Mouse (Mus musculus) heart, embryonic 10.5 days (tissue): ENCODE data around the gene Armc10. TPM values are rescaled to one million over a fixed set of nuclear protein-coding genes. Genes with fewer than 3 reads are reported as not detected.
"Not testable (repeated sequence)": the region's sequence is repeated elsewhere in the genome, so short reads cannot be mapped to it uniquely, and the experiment has no call there.

Experiments
- DNase-seq: peaks from one replicate; pipeline ENCODE4 v3.0.0-alpha.2; 2017; ENCODE audit warnings: low spot score
- H3K27ac ChIP-seq: fragments of 300-500 bp; sonication (generic); 2 replicates; pipeline ENCODE4 v1.5.1; 2016; ENCODE audit warnings: mild to moderate bottlenecking
- H3K27me3 ChIP-seq: fragments of 300-500 bp; sonication (generic); 2 replicates; pipeline ENCODE4 v1.6.1; 2016; ENCODE audit warnings: mild to moderate bottlenecking; ENCODE audit not compliant: poor library complexity, insufficient read depth, severe bottlenecking
- H3K36me3 ChIP-seq: fragments of 300-500 bp; sonication (generic); 2 replicates; pipeline ENCODE4 v1.6.1; 2016; ENCODE audit warnings: mild to moderate bottlenecking, moderate library complexity
- H3K4me1 ChIP-seq: fragments of 300-500 bp; sonication (generic); 2 replicates; pipeline ENCODE4 v1.6.1; 2016; ENCODE audit warnings: mild to moderate bottlenecking
- H3K4me3 ChIP-seq: fragments of 300-500 bp; sonication (generic); 2 replicates; pipeline ENCODE4 v1.5.1; 2016; ENCODE audit warnings: mild to moderate bottlenecking, moderate library complexity
- H3K9me3 ChIP-seq: fragments of 300-500 bp; sonication (generic); 2 replicates; pipeline ENCODE4 v1.6.1; 2016; ENCODE audit warnings: mild to moderate bottlenecking, moderate library complexity
- WGBS: fragments of 180-500 bp; shearing (Covaris S2); methylation state at CpG from one replicate; pipeline ENCODE4 v1.1.7; 2016; 5-methylcytosine and 5-hydroxymethylcytosine counted together
- polyA plus RNA-seq: library from polyadenylated mRNA; unstranded; fragments of >200 nt; fragmentation: Nextera tagmentation; extraction: Ambion mirVana; gene quantifications from 2 replicates; pipeline ENCODE4 v1.2.1, GENCODE M21; 2016

Armc10 gene
- polyA plus RNA-seq: 23.0 and 32.8 TPM in 2 replicates

DNA sequence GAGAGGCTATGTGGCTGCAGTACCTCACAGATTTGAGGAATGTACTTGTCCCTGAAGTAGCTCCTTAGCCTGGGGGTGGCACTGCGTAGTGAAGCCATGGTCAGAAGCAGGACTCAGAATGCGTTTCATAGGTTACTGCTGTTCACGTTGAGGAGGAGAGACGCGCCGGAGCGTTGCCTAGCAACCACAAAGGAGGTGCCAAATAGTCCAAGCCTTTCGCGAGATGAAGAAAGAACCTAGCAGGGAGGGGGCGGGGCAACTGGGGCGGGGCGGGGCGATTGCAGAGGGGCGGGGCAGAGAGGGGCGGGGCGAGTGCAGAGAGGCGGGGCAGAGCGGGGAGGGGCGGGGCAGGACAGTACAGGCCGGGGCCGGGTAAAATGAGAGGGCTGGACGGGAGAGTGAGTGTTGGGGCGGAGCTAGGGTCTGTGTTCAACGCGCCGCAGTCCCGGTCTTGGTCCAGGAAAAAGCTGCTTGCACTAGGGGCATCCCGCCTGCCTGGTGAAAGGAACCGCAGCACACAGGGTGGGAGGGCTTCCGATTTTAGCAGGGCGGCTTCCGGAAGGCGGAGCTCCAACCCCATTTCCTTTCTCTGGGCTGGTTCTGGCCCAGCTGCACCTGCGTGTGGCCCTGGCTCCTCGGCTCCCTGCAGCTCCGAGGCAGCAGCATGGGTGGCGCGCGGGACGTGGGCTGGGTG lies at the start of gene Armc10, which contains the start of gene Fbxl13:
Gene Armc10 (plus strand): TSS at position 375 of the 694 bp plus-strand sequence.
Gene Fbxl13 (minus strand): TSS at position 196 of the 694 bp plus-strand sequence.
- no peaks in the 10 kb centered on the region for H3K9me3 ChIP-seq
- 1% methylated on average over 38 of the region's 40 CpGs for WGBS
- peak within 1 kb of the TSS; percentile 86 for H3K27ac ChIP-seq
- DNase-seq: peak; percentile 96
- peaks cover 4% of the 10 kb centered on the region; the same call in 1 of the 2 replicates for H3K27me3 ChIP-seq
- H3K4me3 ChIP-seq: peak within 1 kb of the TSS; percentile 75
- peaks cover 26% of the 10 kb centered on the region for H3K36me3 ChIP-seq
- H3K4me1 ChIP-seq: peaks cover 18% of the 10 kb centered on the region; the same call in 1 of the 2 replicates

DNA sequence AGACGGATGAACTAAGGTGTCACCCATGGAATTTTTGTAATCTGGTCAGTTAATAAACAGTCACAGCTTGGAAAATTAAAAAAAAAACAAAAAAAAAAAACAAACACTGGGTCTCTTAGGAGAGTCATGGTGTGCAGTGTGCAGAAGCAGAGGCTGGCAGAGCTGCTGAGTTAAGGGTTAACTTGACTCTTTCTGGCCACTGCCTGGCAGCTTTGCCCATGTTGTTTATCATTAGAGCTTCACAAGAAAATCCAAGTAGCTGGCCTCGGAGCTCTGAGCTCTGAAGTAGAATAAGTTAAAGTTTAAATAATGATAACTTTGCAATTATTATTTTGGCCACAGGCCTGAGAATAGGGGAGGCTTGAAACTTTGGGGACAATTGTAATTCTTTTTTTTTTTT lies 46.1 kb upstream of the Armc10 start:
- not testable (repeated sequence) for H3K9me3 ChIP-seq, H3K4me1 ChIP-seq
- 64% methylated on average over 2 of the region's 2 CpGs for WGBS

DNA sequence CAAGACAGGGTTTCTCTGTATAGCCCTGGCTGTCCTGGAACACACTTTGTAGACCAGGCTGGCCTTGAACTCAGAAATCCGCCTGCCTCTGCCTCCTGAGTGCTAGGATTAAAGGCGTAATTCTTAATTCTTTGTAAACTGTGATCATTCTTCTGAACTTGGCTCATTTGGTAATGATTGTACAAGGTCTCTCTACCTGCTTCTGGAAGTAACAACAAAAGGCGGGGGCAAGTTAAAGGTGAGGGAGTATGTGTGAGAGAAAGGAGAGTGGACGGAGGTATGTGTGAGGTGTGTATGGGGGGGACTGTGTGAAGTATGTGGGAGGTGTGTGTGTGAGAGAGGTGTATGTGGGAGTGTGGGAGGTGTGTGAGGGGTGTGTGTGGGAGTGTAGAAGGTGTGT lies 45.7 kb upstream of the Armc10 start:
- DNase-seq: no peak
- Histone ChIP-seq H3K9me3 (no peaks in the 10 kb centered on the region), H3K4me1 (no peaks in the 10 kb centered on the region), H3K27me3 (no peaks in the 10 kb centered on the region), H3K27ac (no peak overlapping the region), H3K4me3 (no peak overlapping the region), H3K36me3 (no peaks in the 10 kb centered on the region)
- 86% methylated on average over 4 of the region's 4 CpGs for WGBS

More for the DNA sequence above, 46.1 kb upstream of the Armc10 start:
- H3K36me3 ChIP-seq, H3K27me3 ChIP-seq, H3K27ac ChIP-seq, DNase-seq, H3K4me3 ChIP-seq: not testable (repeated sequence)

DNA sequence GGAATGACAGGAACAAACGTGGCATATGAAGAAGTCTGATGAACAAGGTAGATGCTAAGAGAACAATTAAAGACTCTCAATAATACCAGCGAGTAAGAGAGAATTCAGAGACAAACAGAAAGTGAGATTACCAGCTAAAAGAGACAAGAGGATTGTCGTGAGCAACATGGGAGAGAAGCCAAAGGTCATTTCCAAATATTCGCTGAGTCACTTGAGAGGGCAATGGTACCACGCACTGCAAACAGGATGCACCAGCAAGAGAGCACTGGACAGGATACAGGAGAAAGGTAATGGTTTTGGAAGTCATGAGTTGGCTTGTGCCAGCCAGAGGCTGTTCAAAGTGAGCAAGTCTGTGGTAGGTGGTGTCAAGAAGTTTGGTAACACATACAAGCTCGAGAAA lies 39.7 kb upstream of the Armc10 start:
- Histone ChIP-seq H3K4me1 (no peaks in the 10 kb centered on the region), H3K4me3 (no peak overlapping the region), H3K27me3 (no peaks in the 10 kb centered on the region), H3K27ac (no peak overlapping the region), H3K36me3 (no peaks in the 10 kb centered on the region), H3K9me3 (no peaks in the 10 kb centered on the region)
- 70% methylated on average over 6 of the region's 6 CpGs for WGBS
- no peak for DNase-seq

DNA sequence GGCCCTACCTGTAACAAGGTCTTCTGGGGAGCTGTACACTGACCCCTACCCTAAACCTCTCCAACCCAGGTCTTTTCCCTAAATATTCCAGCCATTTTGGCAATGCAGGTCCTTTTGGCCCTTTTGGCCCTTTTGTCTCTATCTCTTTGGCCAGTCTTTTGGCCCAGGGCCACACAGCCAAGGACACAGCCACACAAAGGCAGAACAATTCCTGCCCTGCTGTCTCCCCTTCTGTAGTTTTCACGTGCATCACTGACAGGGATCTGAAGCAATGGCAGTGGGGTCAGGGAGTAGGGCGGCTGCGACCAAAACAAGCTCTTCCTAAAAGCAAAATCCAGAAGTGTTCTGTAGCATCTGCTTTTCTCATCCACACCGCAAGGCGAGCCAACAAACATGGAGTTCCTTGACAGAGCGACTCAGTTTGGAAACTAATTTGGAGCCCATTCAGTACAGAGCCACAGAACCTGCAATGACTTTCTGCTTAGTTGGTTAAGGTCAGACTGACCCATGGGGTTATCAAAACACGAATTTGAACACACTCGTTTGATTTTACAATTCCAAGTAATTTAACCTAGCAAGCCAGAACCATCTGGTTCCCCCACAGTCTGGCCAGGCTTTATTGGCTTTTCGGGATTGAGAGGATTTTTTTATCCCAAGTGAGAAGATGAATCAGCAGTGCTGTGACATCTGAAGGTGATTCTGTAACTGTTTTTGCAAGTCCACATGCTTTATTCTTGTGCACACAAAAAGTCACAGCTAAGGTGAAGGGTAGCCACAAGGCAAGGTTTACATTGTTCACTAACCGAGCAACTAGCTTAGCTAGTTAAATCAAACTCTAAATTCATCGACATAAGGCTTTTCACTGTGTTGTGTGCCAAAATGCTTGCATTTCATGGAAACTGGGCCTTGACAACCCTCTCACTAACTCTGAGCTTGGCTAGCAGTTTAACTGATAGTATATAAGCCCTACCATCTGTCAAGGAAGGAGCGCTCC lies 37.0 kb upstream of the Armc10 start:
- 72% methylated on average over 12 of the region's 12 CpGs for WGBS
- H3K9me3 ChIP-seq: no peaks in the 10 kb centered on the region
- H3K4me1 ChIP-seq: no peaks in the 10 kb centered on the region
- no peaks in the 10 kb centered on the region for H3K36me3 ChIP-seq
- H3K27me3 ChIP-seq: no peaks in the 10 kb centered on the region
- DNase-seq: no peak
- H3K4me3 ChIP-seq: no peak overlapping the region
- H3K27ac ChIP-seq: no peak overlapping the region

DNA sequence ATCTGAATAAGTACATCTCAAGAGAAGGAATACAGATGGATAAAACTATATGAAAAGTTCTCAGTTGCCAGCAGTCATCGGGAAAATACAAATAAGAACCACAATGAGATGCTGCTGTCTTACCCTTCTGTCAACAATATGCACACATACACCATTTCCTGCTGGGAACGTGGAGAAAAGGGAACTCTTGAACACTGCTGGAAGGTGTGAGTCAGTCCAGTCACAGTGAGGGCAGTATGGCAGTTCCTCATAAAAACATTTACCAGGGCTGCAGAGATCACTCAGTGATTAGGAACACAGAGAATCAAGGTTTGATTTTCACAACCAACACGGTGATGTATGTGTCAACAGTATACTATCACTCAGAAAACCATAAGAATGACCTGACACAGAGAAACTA lies 34.6 kb upstream of the Armc10 start:
- Histone ChIP-seq H3K27me3 (no peaks in the 10 kb centered on the region), H3K27ac (no peak overlapping the region), H3K4me3 (no peak overlapping the region), H3K36me3 (no peaks in the 10 kb centered on the region), H3K9me3 (no peaks in the 10 kb centered on the region), H3K4me1 (no peaks in the 10 kb centered on the region)
- no peak for DNase-seq
- WGBS: 62% methylated on average over 3 of the region's 3 CpGs

DNA sequence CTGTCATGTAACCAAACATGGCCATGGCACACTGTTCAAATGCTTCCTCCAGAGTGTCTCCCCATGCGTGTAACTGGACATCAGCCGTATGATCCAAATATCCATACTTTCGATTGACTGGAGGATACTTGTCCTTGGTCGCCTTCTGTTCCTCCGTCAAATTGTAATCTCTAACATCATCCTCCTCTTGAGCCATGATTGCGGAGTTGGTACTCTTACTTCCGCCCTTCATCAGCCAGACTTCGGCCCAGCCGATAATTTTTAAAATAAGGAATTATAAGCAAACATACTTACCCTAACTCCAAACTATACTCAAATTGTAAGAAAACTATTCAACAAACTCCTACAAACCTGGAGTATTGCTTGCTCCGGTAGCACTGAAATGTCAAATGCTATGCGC lies 31.3 kb upstream of the Armc10 start:
- not testable (repeated sequence) for H3K9me3 ChIP-seq, H3K36me3 ChIP-seq, H3K4me1 ChIP-seq, DNase-seq, H3K4me3 ChIP-seq, H3K27me3 ChIP-seq, H3K27ac ChIP-seq
- WGBS: 92% methylated on average over 11 of the region's 11 CpGs

DNA sequence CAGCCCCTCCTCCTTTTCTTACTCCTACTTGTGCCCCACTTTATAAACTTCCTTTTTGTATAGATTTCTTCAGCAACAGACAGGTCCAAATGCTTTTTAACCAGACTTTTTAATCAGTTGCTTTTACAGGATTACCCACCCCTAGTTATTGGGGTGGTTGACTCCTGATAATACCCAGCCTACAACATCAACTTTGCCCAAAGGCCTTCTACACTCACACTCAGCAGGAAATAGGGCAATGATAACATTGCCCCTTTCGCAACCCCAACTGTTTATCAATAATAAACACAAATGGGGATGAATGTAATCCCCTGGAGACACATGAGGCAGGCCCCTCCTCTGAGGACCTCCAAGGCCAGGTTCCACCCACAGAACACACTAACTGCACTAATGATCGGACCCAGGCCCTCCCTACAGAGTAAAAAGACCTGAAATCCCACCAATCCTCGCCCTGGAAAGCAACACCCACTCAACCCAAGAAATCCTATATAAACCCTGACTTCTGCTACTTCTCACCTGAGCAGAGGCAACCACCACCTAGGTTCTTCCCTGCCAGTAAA lies 29.1 kb upstream of the Armc10 start:
- H3K27ac ChIP-seq: no peak overlapping the region
- H3K27me3 ChIP-seq: no peaks in the 10 kb centered on the region
- DNase-seq: no peak
- no peak overlapping the region for H3K4me3 ChIP-seq
- H3K4me1 ChIP-seq: no peaks in the 10 kb centered on the region
- 65% methylated on average over 3 of the region's 3 CpGs for WGBS
- H3K9me3 ChIP-seq: no peaks in the 10 kb centered on the region
- H3K36me3 ChIP-seq: no peaks in the 10 kb centered on the region

DNA sequence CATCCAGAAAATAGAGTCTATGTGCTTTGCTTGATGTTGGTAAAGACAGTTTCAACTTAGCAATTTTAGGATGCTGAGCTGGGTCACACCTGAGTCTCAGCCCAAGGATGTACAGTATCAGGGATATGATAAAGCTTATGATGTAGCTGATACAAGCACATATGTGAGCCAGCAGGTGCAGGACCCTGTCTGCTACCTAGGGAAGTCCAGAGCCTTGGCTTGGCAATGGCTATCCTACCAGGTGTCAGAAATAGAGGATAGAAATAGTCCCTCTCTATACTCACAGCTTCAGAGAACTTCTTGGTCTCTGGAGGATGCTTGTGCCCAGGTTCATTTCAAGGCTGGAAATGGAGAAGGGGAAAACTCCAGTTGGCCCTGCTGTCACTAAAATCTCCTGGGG lies 19.7 kb upstream of the Armc10 start:
- H3K9me3 ChIP-seq: no peaks in the 10 kb centered on the region; the same call in 1 of the 2 replicates
- no peaks in the 10 kb centered on the region for H3K4me1 ChIP-seq
- no peaks in the 10 kb centered on the region for H3K36me3 ChIP-seq
- H3K4me3 ChIP-seq: no peak overlapping the region
- no peak for DNase-seq
- H3K27ac ChIP-seq: no peak overlapping the region
- H3K27me3 ChIP-seq: no peaks in the 10 kb centered on the region

DNA sequence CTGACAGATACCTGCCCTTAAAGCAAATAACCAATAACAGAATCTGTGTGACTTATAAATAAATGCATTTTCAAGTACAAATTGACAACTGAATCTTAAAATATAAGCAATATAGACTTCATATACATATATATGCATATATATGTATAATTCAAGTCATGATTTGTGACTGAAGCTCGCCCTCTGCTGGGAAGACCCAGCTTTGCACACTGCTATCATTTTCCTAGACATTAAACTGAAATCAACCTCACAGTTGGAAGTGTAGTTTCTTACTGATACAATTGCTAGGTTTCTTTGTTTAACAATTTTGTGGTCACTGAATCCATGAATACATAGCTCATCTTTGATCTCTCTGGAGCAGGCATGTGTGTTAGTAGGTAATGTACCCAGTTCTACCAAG lies 4.7 kb upstream of the Armc10 start:
- DNase-seq: no peak
- Histone ChIP-seq H3K27me3 (peaks cover 8% of the 10 kb centered on the region), H3K9me3 (no peaks in the 10 kb centered on the region), H3K27ac (no peak overlapping the region), H3K4me3 (no peak overlapping the region), H3K4me1 (peaks cover 5% of the 10 kb centered on the region; the same call in 1 of the 2 replicates), H3K36me3 (no peaks in the 10 kb centered on the region)
- WGBS: 7% methylated on average over 1 of the region's 1 CpGs

DNA sequence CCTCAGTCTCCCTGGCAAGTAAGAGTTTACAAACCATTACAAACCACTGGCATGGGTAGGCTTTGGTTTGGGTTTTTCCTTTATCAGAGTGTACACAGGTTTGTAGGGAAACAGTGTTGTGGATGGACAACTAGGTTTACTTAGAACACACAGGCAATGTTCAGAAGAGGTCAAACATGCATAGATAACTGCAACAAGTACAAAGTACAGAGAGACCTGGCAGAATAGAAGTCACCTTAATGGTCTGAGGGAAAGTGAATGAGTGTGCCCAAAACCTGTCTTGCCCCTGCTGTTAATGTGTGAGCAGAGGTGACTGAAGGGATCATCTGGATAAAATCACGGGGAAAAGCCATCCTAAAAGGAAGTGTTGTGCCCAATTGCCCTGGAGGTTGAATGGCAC lies 2.0 kb upstream of the Armc10 start:
- no peak overlapping the region for H3K27ac ChIP-seq
- 44% methylated on average over 1 of the region's 1 CpGs for WGBS

DNA sequence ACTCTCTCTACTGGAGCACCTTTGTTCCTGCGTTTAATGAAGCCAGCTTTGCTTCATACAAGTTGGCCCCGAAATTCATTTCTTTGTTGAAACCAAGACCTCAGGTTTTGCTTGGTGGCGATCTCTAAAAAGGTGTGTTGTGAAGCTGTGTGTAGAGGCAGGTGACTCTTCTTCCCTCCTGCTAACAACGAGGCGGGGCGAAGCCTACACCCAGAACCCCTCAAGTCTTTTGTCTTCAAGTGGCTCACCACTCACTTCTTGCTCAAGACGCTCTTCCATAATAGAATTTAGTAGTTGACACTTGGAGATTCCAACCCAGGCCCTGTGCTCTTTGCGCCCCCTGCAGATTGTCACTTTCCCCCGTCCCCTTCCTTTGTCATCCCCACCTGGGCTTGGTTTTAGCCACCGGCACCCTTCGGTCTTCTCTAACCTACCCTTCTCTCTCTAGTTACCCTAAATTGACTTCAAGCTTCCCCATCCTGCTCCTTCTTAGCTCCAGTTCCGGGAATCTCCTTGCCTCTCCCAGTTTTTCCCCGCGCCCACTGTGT lies 648 bp upstream of the Armc10 start:
- no peaks in the 10 kb centered on the region for H3K9me3 ChIP-seq
- H3K27me3 ChIP-seq: peaks cover 4% of the 10 kb centered on the region; the same call in 1 of the 2 replicates
- peaks cover 18% of the 10 kb centered on the region; the same call in 1 of the 2 replicates for H3K4me1 ChIP-seq
- H3K4me3 ChIP-seq: peak overlapping the region; percentile 75
- DNase-seq: peak; percentile 70
- H3K27ac ChIP-seq: no peak overlapping the region
- H3K36me3 ChIP-seq: peaks cover 20% of the 10 kb centered on the region
- 12% methylated on average over 14 of the region's 14 CpGs for WGBS

More for the DNA sequence above, 2.0 kb upstream of the Armc10 start:
- peak; percentile 38 for DNase-seq
- Histone ChIP-seq H3K27me3 (peaks cover 4% of the 10 kb centered on the region; the same call in 1 of the 2 replicates), H3K4me1 (peaks cover 18% of the 10 kb centered on the region; the same call in 1 of the 2 replicates), H3K36me3 (peaks cover 6% of the 10 kb centered on the region; the same call in 1 of the 2 replicates), H3K4me3 (no peak overlapping the region), H3K9me3 (no peaks in the 10 kb centered on the region)
